Mouse (Mus musculus) kidney, postnatal 36 days (tissue): ENCODE results near the gene Aagab.

Experiments
- DNase-seq, 2 experiments: peaks; one replicate each; pipeline ENCODE4 v3.0.0; 2021 to 2022; ENCODE audit warnings: mixed read lengths in 2 of 2

Aagab gene

GRCm38 (mm10) chr9:63608006-63608405 lies 5.5 kb downstream of the Aagab start:
- no peak for DNase-seq

- DNase-seq, result peak in 1 of 2 experiments; percentile 20
These were observed 6.8 kb downstream of the Aagab start for GRCm38 (mm10) chr9:63609246-63609645.

GRCm38 (mm10) chr9:63609776-63610175 lies 7.3 kb downstream of the Aagab start:
- peak in 1 of 2 experiments; percentile 49 for DNase-seq

GRCm38 (mm10) chr9:63610231-63610630 lies 7.8 kb downstream of the Aagab start:
- DNase-seq, result no peak

GRCm38 (mm10) chr9:63610841-63611366 lies 8.4 kb downstream of the Aagab start:
- DNase-seq, result peak; percentile 61 to 67

- peak in 1 of 2 experiments; percentile 34 for DNase-seq
These were observed 9.5 kb downstream of the Aagab start for GRCm38 (mm10) chr9:63611967-63612366.

- DNase-seq, result peak; percentile 38 to 39
These were observed 10.4 kb downstream of the Aagab start for GRCm38 (mm10) chr9:63612565-63613515.

GRCm38 (mm10) chr9:63613569-63613968 lies 11.1 kb downstream of the Aagab start:
- DNase-seq, result peak in 1 of 2 experiments; percentile 67

- DNase-seq, result no peak
These were observed 11.8 kb downstream of the Aagab start for GRCm38 (mm10) chr9:63614018-63614985.

GRCm38 (mm10) chr9:63617967-63618366 lies 15.5 kb downstream of the Aagab start:
- no peak for DNase-seq

- no peak for DNase-seq
These were observed 21.6 kb downstream of the Aagab start for GRCm38 (mm10) chr9:63623895-63624569.

GRCm38 (mm10) chr9:63625090-63625756 lies 22.8 kb downstream of the Aagab start:
- DNase-seq, result no peak

GRCm38 (mm10) chr9:63632045-63632444 lies 29.6 kb downstream of the Aagab start:
- DNase-seq, result peak in 1 of 2 experiments; percentile 49

GRCm38 (mm10) chr9:63632924-63633323 lies 30.5 kb downstream of the Aagab start:
- no peak for DNase-seq

GRCm38 (mm10) chr9:63633334-63633733 lies 30.9 kb downstream of the Aagab start:
- no peak for DNase-seq

- DNase-seq, result no peak
These were observed 33.7 kb downstream of the Aagab start for GRCm38 (mm10) chr9:63636113-63636512.

- DNase-seq, result no peak
These were observed 39.7 kb downstream of the Aagab start for GRCm38 (mm10) chr9:63641983-63642646.

GRCm38 (mm10) chr9:63644011-63644410 lies 41.6 kb downstream of the Aagab start:
- peak; percentile 46 to 52 for DNase-seq

GRCm38 (mm10) chr9:63645084-63645483 lies 42.6 kb downstream of the Aagab start:
- DNase-seq, result peak in 1 of 2 experiments; percentile 4

GRCm38 (mm10) chr9:63647581-63648519 lies 45.4 kb downstream of the Aagab start:
- peak; percentile 73 to 81 for DNase-seq
